Mouse (Mus musculus) cortical plate, adult 2 months (tissue): Measurements from ENCODE around the gene Cnot1. TPM values are rescaled to one million over a fixed set of nuclear protein-coding genes. Genes with fewer than 3 reads are reported as not detected.

ENCODE experiments used
- H3K27ac ChIP-seq: fragments of 200-500 bp; 2 replicates; pipeline ENCODE4 v1.5.1; 2012; ENCODE audit warnings: low read length, control low read depth, inconsistent platforms; ENCODE audit not compliant: insufficient read depth
- H3K4me1 ChIP-seq: fragments of 200-500 bp; 2 replicates; pipeline ENCODE4 v1.6.1; 2011; ENCODE audit warnings: low read length; ENCODE audit not compliant: control insufficient read depth, insufficient read depth
- H3K4me3 ChIP-seq: fragments of 200-500 bp; 2 replicates; pipeline ENCODE4 v1.5.1; 2011; ENCODE audit warnings: mild to moderate bottlenecking, low read length, control low read depth; ENCODE audit not compliant: insufficient read depth
- CTCF ChIP-seq: fragments of 200-500 bp; IDR thresholded peaks from 2 replicates; pipeline ENCODE4 v1.5.1; 2011; ENCODE audit warnings: mild to moderate bottlenecking, control low read depth, low read length; ENCODE audit not compliant: insufficient read depth; ENCODE audit errors: extremely low read depth
- POLR2A ChIP-seq: fragments of 200-500 bp; IDR thresholded peaks from 2 replicates; pipeline ENCODE4 v1.6.1; 2011; ENCODE audit warnings: mild to moderate bottlenecking, low read length, control low read depth; ENCODE audit not compliant: insufficient read depth; ENCODE audit errors: extremely low read depth
- polyA plus RNA-seq: library from polyadenylated mRNA; depleted of rRNA; stranded (reverse); fragments of >200 nt; gene quantifications from 2 replicates; pipeline ENCODE4 v1.2.3, GENCODE M21; 2012

Cnot1 gene
- polyA plus RNA-seq, 1 experiment: 51.3 TPM

GRCm38 (mm10) chr8:95714837-95715413, 92.3 kb downstream of the Cnot1 start:
- H3K4me3 ChIP-seq: peak overlapping the region; percentile 45; the same call in 1 of the 2 replicates
- TF ChIP-seq CTCF (no peak), POLR2A (no peak)

GRCm38 (mm10) chr8:95714367-95714766, 92.9 kb downstream of the Cnot1 start:
- no peak overlapping the region for H3K27ac ChIP-seq
- no peak overlapping the region for H3K4me3 ChIP-seq
- peaks cover 3% of the 10 kb centered on the region; the same call in 1 of the 2 replicates for H3K4me1 ChIP-seq
- no peak for TF ChIP-seq POLR2A
- TF ChIP-seq CTCF: no peak

More at GRCm38 (mm10) chr8:95714837-95715413, 92.3 kb downstream of the Cnot1 start:
- Histone ChIP-seq H3K27ac (no peak overlapping the region), H3K4me1 (peaks cover 3% of the 10 kb centered on the region; the same call in 1 of the 2 replicates)

GRCm38 (mm10) chr8:95713100-95714010, 93.9 kb downstream of the Cnot1 start:
- Histone ChIP-seq H3K4me3 (no peak overlapping the region), H3K27ac (no peak overlapping the region), H3K4me1 (peaks cover 3% of the 10 kb centered on the region; the same call in 1 of the 2 replicates)
- TF ChIP-seq CTCF (peak; percentile 66), POLR2A (peak; percentile 57; the same call in 1 of the 2 replicates)

- H3K4me3 ChIP-seq: no peak overlapping the region
- peaks cover 3% of the 10 kb centered on the region; the same call in 1 of the 2 replicates for H3K4me1 ChIP-seq
- no peak overlapping the region for H3K27ac ChIP-seq
- TF ChIP-seq CTCF (no peak), POLR2A (no peak)
These were observed 94.9 kb downstream of the Cnot1 start for GRCm38 (mm10) chr8:95712395-95712794.

- no peak overlapping the region for H3K27ac ChIP-seq
- TF ChIP-seq POLR2A: no peak
- TF ChIP-seq CTCF: no peak
- H3K4me3 ChIP-seq: no peak overlapping the region
- H3K4me1 ChIP-seq: peaks cover 1% of the 10 kb centered on the region; the same call in 1 of the 2 replicates
These were observed 96.2 kb downstream of the Cnot1 start for GRCm38 (mm10) chr8:95711029-95711428.

- Histone ChIP-seq H3K4me3 (no peak overlapping the region; the same call in 1 of the 2 replicates), H3K4me1 (peaks cover 3% of the 10 kb centered on the region; the same call in 1 of the 2 replicates), H3K27ac (no peak overlapping the region)
- TF ChIP-seq POLR2A (no peak), CTCF (no peak)
These were observed 97.7 kb downstream of the Cnot1 start for GRCm38 (mm10) chr8:95709579-95709978.

GRCm38 (mm10) chr8:95704538-95704937, 102.7 kb downstream of the Cnot1 start:
- TF ChIP-seq POLR2A: no peak
- TF ChIP-seq CTCF: no peak
- H3K27ac ChIP-seq: 0 out of 2 replicates have a peak overlapping the region, but pooled peaks have one; percentile 4
- peaks cover 10% of the 10 kb centered on the region for H3K4me1 ChIP-seq
- peak overlapping the region; percentile 85 for H3K4me3 ChIP-seq

DNA sequence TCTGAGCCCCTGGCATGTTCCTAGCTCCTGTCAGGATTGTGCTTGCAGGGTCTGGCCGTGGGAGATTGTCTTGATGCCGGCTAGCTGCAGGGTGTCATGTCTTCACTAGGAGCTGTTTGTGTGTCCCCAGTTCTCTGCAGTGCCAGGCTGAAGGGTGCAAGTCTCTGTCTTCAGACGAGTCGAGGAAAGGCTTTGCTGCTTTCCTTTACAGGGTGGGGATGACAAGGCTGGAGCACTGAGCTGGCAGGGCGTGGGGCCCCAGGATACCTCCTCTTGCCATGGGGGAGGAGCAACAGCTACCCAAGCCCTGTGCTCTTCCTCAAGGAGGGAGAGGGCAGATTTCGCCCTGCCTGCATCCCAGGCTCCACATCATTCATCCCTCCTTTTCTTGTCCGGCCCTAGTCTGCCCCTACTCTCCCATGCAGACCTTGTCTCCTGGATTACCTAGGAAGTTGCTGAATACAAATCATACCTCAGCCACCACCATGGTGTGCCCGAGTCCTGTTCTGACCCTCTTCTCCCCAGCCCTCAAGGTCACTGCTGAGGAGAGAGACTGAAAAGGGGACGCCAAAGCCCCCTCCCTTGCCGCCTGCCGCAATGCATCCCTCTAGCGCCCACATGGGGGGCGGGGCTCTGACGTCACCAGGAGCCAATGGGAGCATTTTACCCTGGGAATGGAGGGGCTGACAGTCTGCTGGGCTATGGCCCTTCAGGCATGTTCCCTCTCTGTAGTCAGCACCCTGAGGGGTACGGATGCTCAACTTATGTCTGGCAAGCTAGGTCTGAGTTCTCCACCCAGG, 103.6 kb downstream of the Cnot1 start:
- H3K27ac ChIP-seq: peak overlapping the region; percentile 87
- TF ChIP-seq CTCF: no peak
- peak; percentile 81 for TF ChIP-seq POLR2A
- peaks cover 14% of the 10 kb centered on the region for H3K4me1 ChIP-seq
- H3K4me3 ChIP-seq: peak overlapping the region; percentile 85

- peak overlapping the region; percentile 85 for H3K4me3 ChIP-seq
- TF ChIP-seq CTCF (no peak), POLR2A (peak; percentile 100)
- peaks cover 16% of the 10 kb centered on the region for H3K4me1 ChIP-seq
- H3K27ac ChIP-seq: peak overlapping the region; percentile 87
These were observed 104.5 kb downstream of the Cnot1 start for GRCm38 (mm10) chr8:95702480-95703446.
